Comparison of ENCODE assay signal across 15 mouse cellular contexts in the genomic region with DNA sequence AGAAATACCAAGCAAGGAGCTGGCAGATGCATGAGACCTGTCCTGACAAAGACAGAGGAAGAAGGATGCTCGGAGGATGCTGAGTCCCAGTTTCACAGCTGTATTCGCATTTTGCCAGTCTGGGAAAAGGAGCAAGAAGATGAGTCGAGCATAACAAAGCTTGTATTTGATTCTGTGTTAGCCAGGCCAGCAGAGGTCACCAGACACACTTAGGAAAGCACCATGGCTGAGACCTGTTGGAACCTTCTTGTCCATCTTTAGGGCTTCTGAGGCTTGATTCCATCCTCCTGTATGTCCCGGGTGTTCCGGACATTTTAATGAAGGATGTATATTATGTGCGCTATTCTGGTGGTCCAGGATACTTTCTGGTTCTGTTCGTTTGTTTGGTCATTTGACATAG. TPM values are rescaled to one million over a fixed set of nuclear protein-coding genes. Genes with fewer than 3 reads are reported as not detected.
DNase-seq lines count a peak whose midpoint lies in the region; ATAC-seq and TF ChIP-seq lines count a peak whose summit lies in the region.
"Had no signal": no experiment of that assay in that cellular context is flagged by ENCODE, and none has a peak within 500 bp of the region (broad histone marks: within the 10 kb centered on the region; RNA-seq: fewer than 3 reads in every experiment).

No protein-coding gene starts in this region.

- H3K9ac ChIP-seq in forebrain, embryonic 14.5 days (ENCODE audit: low read length): no peak overlapping the region
- H3K9ac ChIP-seq: limb, embryonic 12.5 days; neural tube, embryonic 13.5 days had no signal

- no peak overlapping the region for H3K27ac ChIP-seq in thymus, adult 2 months (ENCODE audit: control insufficient read depth, insufficient read depth, low read length)
- no peak overlapping the region for H3K27ac ChIP-seq in forebrain, embryonic 14.5 days (ENCODE audit: low read depth, low read length)
- H3K27ac ChIP-seq: limb, embryonic 12.5 days; midbrain, embryonic 10.5 days; neural tube, embryonic 13.5 days had no signal

- H3K4me3 ChIP-seq in thymus, adult 2 months (ENCODE audit: control insufficient read depth, insufficient read depth, low read length): no peak overlapping the region
- no peak overlapping the region for H3K4me3 ChIP-seq in forebrain, embryonic 14.5 days (ENCODE audit: low read depth, low read length)
- H3K4me3 ChIP-seq: erythroblast, embryonic 14.5 days; limb, embryonic 12.5 days; midbrain, embryonic 10.5 days; neural tube, embryonic 13.5 days had no signal

- no peak overlapping the region for H3K4me2 ChIP-seq in forebrain, embryonic 14.5 days (ENCODE audit: low read length)
- H3K4me2 ChIP-seq: limb, embryonic 12.5 days; neural tube, embryonic 13.5 days had no signal

- DNase-seq in kidney, adult 18-20 months: peak; percentile 33
- no peak for DNase-seq in kidney, adult 11 months
- peak; percentile 26 for DNase-seq in thymus, adult 2 months
- no peak for DNase-seq in thymus, postnatal 10 days (ENCODE audit: low spot score in 2 of 2)
- no peak for DNase-seq in forebrain, embryonic 14.5 days (ENCODE audit: low spot score)
- DNase-seq in left cerebral cortex, postnatal 25 days (ENCODE audit: low spot score in 2 of 2): no peak
- DNase-seq: gastrocnemius, postnatal 14 days; layer of hippocampus, adult 9-11 months had no signal

- WGBS in thymus, adult 2 months: 75% methylated on average over 7 of the region's 7 CpGs
- 80% methylated on average over 7 of the region's 7 CpGs for WGBS in forebrain, embryonic 14.5 days

- TF ChIP-seq CTCF in thymus, adult 2 months (IDR thresholded peaks at IDR 0.05; ENCODE audit: borderline replicate concordance, control insufficient read depth, extremely low read depth, insufficient read depth, low read length, poor library complexity): no peak

- no peaks in the 10 kb centered on the region; the same call in 1 of the 2 replicates for H3K4me1 ChIP-seq in thymus, adult 2 months (replicated peaks; ENCODE audit: control insufficient read depth, insufficient read depth, low read length)
- no peaks in the 10 kb centered on the region for H3K4me1 ChIP-seq in forebrain, embryonic 14.5 days (ENCODE audit: control insufficient read depth, insufficient read depth, low read length)
- H3K4me1 ChIP-seq: limb, embryonic 12.5 days; midbrain, embryonic 10.5 days; neural tube, embryonic 13.5 days had no signal

- TF ChIP-seq POLR2A in thymus, adult 2 months (IDR thresholded peaks at IDR 0.05; ENCODE audit: control insufficient read depth, extremely low read depth, insufficient read depth, low read length, poor library complexity): no peak

- ATAC-seq in common myeloid progenitor, adult 5-6 weeks (replicated peaks; ENCODE audit: low read depth, poor library complexity, severe bottlenecking): 0 out of 2 replicates have a peak, but pooled peaks have one; percentile 42
- peak; percentile 47 for ATAC-seq in megakaryocyte progenitor cell, adult 5-6 weeks (replicated peaks; ENCODE audit: poor library complexity)
- ATAC-seq in forebrain, embryonic 14.5 days: no peak

- intact Hi-C loops in left cerebral cortex, postnatal 25 days (cut with DNase I): loop anchor here (2.0 kb wide), 1 partner anchor 42 kb away; no protein-coding TSS in a partner anchor

- no peaks in the 10 kb centered on the region for H3K9me3 ChIP-seq in forebrain, embryonic 14.5 days (replicated peaks; ENCODE audit: control insufficient read depth, low read length)
- H3K9me3 ChIP-seq: limb, embryonic 12.5 days; midbrain, embryonic 10.5 days; neural tube, embryonic 13.5 days had no signal

- no peaks in the 10 kb centered on the region for H3K27me3 ChIP-seq in thymus, adult 2 months (ENCODE audit: control insufficient read depth, insufficient read depth, low read length)
- H3K27me3 ChIP-seq in forebrain, embryonic 14.5 days (replicated peaks; ENCODE audit: control insufficient read depth, insufficient read depth, low read length): no peaks in the 10 kb centered on the region
- H3K27me3 ChIP-seq: limb, embryonic 12.5 days; neural tube, embryonic 13.5 days had no signal

- H3K36me3 ChIP-seq in thymus, adult 2 months (ENCODE audit: control insufficient read depth, insufficient read depth, low read length): no peaks in the 10 kb centered on the region
- no peaks in the 10 kb centered on the region for H3K36me3 ChIP-seq in forebrain, embryonic 14.5 days (ENCODE audit: control insufficient read depth, insufficient read depth, low read length)
- H3K36me3 ChIP-seq: limb, embryonic 12.5 days; midbrain, embryonic 10.5 days; neural tube, embryonic 13.5 days had no signal

RNA-seq across cellular contexts. Expression of a gene that starts 4.3 kb away (rescaled TPM):
- 0.74 and 1.1 TPM in 2 replicates for polyA plus RNA-seq in thymus, adult 2 months (2012; rRNA removed)
- not detected in 2 replicates for total RNA-seq in common myeloid progenitor, adult 5-6 weeks (2017)
- total RNA-seq in megakaryocyte progenitor cell, adult 5-6 weeks (2015): not detected in 2 replicates
- not detected in 2 replicates for total RNA-seq in megakaryocyte progenitor cell, adult 5-6 weeks (2017)
- not detected in 2 replicates for polyA plus RNA-seq in forebrain, embryonic 14.5 days (2014; fragmentation: Nextera tagmentation; extraction: Ambion mirVana)
- not detected for total RNA-seq in left cerebral cortex, postnatal 25 days (2021)
- total RNA-seq: hematopoietic stem cell, adult 5-6 weeks had no signal
- polyA plus RNA-seq: erythroblast, embryonic 14.5 days; limb, embryonic 12.5 days; neural tube, embryonic 13.5 days had no signal

RNA-seq across cellular contexts. Expression of a gene that starts 30.5 kb away (rescaled TPM):
- polyA plus RNA-seq in thymus, adult 2 months (2012; rRNA removed): 394 and 525 TPM in 2 replicates
- 6.3 and 10.7 TPM in 2 replicates for total RNA-seq in common myeloid progenitor, adult 5-6 weeks (2017)
- total RNA-seq in megakaryocyte progenitor cell, adult 5-6 weeks (2015): 66.8 and 67.4 TPM in 2 replicates
- total RNA-seq in megakaryocyte progenitor cell, adult 5-6 weeks (2017): 40.4 and 42.0 TPM in 2 replicates
- 544 and 576 TPM in 2 replicates for polyA plus RNA-seq in forebrain, embryonic 14.5 days (2014; fragmentation: Nextera tagmentation; extraction: Ambion mirVana)
- 100 to 1,000 TPM; 832 to 838 TPM for total RNA-seq in left cerebral cortex, postnatal 25 days (2021)
- polyA plus RNA-seq: erythroblast, embryonic 14.5 days had no signal

Comparison
In these comparisons a context has a peak if more than half of its experiments do, and no peak if none do; other contexts are left out.
1. DNase-seq: peak in kidney, adult 18-20 months (single experiment) and thymus, adult 2 months (single experiment); none in kidney, adult 11 months (single experiment), thymus, postnatal 10 days (0 of 2), forebrain, embryonic 14.5 days (single experiment) and left cerebral cortex, postnatal 25 days (0 of 2).
2. RNA of a gene that starts 30.5 kb away (total RNA-seq): 832 to 838 TPM in left cerebral cortex, postnatal 25 days; 40.4 to 67.4 TPM in megakaryocyte progenitor cell, adult 5-6 weeks and 6.3 to 10.7 TPM in common myeloid progenitor, adult 5-6 weeks; every median in the first group is over 10 times any median in the second.